Mouse (Mus musculus) embryonic facial prominence, embryonic 11.5 days (tissue): ENCODE results near the gene Hmx1. TPM values are rescaled to one million over a fixed set of nuclear protein-coding genes. Genes with fewer than 3 reads are reported as not detected.
A peak's percentile ranks its signal among the peaks of the same experiment; 100 is the strongest.

Experiments
- ATAC-seq: fragments of 200-750 bp; cut with Nextera tagmentation; replicated peaks from 2 replicates; pipeline ENCODE4 v1.8.0; 2017; ENCODE audit warnings: low read depth; ENCODE audit not compliant: insufficient number of reproducible peaks, low FRiP score, low TSS enrichment
- DNase-seq: peaks from one replicate; pipeline ENCODE4 v3.0.0-alpha.2; 2015; ENCODE audit warnings: low spot score
- H3K27ac ChIP-seq: fragments of 300-500 bp; sonication (generic); replicated peaks from 2 replicates; pipeline ENCODE4 v1.5.1; 2014; ENCODE audit warnings: mild to moderate bottlenecking, low read depth, low read length, control low read depth
- H3K27me3 ChIP-seq: fragments of 300-500 bp; sonication (generic); 2 replicates; pipeline ENCODE4 v1.6.1; 2014; ENCODE audit warnings: mild to moderate bottlenecking, low read length, moderate library complexity, mixed read lengths; ENCODE audit not compliant: control insufficient read depth, insufficient read depth
- H3K36me3 ChIP-seq: fragments of 300-500 bp; sonication (generic); replicated peaks from 2 replicates; pipeline ENCODE4 v1.6.1; 2014; ENCODE audit warnings: low read depth, mild to moderate bottlenecking, low read length, moderate library complexity, mixed read lengths; ENCODE audit not compliant: control insufficient read depth, insufficient read depth
- H3K4me1 ChIP-seq: fragments of 300-500 bp; sonication (generic); 2 replicates; pipeline ENCODE4 v1.6.1; 2014; ENCODE audit warnings: low read length, mixed read lengths; ENCODE audit not compliant: control insufficient read depth, insufficient read depth
- H3K4me2 ChIP-seq: fragments of 300-500 bp; sonication (generic); 2 replicates; pipeline ENCODE4 v1.6.1; 2014; ENCODE audit warnings: low read depth, mild to moderate bottlenecking, control low read depth, low read length, moderate library complexity
- H3K4me3 ChIP-seq: fragments of 300-500 bp; sonication (generic); 2 replicates; pipeline ENCODE4 v1.5.1; 2014; ENCODE audit warnings: low read depth, low read length, control low read depth
- H3K9ac ChIP-seq: fragments of 300-500 bp; sonication (generic); replicated peaks from 2 replicates; pipeline ENCODE4 v1.6.1; 2014; ENCODE audit warnings: mild to moderate bottlenecking, control low read depth, low read length
- H3K9me3 ChIP-seq: fragments of 300-500 bp; sonication (generic); replicated peaks from 2 replicates; pipeline ENCODE4 v1.6.1; 2016; ENCODE audit warnings: mild to moderate bottlenecking, low read length, inconsistent platforms, mixed read lengths; ENCODE audit not compliant: control insufficient read depth
- WGBS: fragments of 180-500 bp; shearing (Covaris S2); extraction: QIAGEN DNeasy Blood & Tissue Kit; methylation state at CpG from one replicate; pipeline ENCODE4 v1.1.7; 2014; 5-methylcytosine and 5-hydroxymethylcytosine counted together
- polyA plus RNA-seq: library from polyadenylated mRNA; unstranded; fragments of >200 nt; fragmentation: Nextera tagmentation; extraction: Ambion mirVana; gene quantifications from 2 replicates; pipeline ENCODE4 v1.2.1, GENCODE M21; 2014

Hmx1 gene
- polyA plus RNA-seq, 1 experiment from 2014 or later: 11.8 TPM

DNA sequence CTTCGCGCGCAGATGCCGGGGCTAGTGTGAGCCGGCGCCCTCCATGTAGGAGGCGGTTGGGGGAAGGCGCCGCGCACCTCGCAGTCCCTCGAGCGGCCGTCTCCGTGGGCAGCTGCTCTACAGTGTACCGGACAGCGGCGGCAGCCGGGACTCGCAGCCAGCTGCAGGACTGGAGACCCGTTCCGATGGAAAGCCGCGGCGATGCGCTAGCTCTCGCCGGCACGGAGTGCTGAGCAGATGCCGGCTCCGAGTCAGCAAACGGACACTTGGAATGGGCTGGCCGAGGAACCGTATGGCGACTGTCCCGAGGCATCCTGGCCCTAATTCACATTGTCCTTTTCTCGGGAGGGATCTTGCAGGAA is 3.4 kb downstream of the Hmx1 start:
- peak overlapping the region; percentile 36 for H3K4me3 ChIP-seq
- H3K9me3 ChIP-seq: no peaks in the 10 kb centered on the region
- H3K27ac ChIP-seq: no peak overlapping the region
- peaks cover 89% of the 10 kb centered on the region for H3K27me3 ChIP-seq
- H3K4me1 ChIP-seq: peaks cover 7% of the 10 kb centered on the region
- H3K9ac ChIP-seq: peak overlapping the region; percentile 29; the same call in 1 of the 2 replicates
- H3K36me3 ChIP-seq: no peaks in the 10 kb centered on the region
- H3K4me2 ChIP-seq: peak overlapping the region; percentile 48
- under 1% methylated on average over 37 of the region's 37 CpGs for WGBS
- ATAC-seq: no peak
- no peak for DNase-seq

DNA sequence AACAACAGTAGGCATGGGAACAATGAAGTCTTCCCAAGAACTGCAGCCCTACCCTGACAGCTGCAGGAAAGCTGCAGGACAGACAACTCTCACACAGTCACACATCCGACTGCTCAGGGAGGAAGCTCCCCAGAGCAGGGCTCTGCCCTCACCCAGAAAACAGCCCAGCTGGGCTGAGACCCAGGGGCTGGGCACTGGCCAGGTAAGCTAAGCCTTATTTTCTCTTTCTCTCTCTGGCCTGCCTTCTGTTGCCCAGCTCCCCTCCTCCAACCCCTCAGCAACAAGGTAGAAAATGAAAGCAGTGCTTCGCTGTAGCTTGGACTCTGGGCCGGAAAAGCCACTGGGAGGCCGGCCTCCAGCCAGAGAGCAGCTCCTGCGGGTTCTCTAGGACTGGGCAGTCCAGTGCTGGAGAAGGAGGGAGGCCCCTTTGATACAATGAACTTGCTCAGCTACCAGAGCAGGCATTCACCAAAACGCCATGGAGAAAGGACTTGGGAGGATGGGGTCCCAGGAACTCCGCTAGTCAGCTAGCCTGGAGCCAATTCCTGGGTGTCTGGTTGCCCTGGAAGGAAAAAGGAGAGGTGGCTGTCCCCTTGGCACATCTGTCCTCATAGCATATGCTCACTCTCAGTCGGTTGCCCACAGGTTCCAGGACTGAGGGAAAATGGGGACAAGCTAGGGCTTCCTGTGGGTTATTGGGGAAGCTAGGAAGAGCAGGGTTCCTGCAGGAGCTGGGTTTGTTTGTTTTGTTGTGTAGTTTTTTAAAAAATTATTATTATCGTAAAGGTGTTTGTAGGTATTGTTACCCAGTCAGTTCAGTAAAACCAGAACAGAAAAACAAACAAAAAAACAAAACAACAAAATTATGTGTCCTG is 6.9 kb downstream of the Hmx1 start:
- no peaks in the 10 kb centered on the region for H3K36me3 ChIP-seq
- WGBS: 3% methylated on average over 9 of the region's 9 CpGs
- DNase-seq (no peak), ATAC-seq (no peak)
- peaks cover 7% of the 10 kb centered on the region for H3K4me1 ChIP-seq
- H3K4me3 ChIP-seq: no peak overlapping the region
- H3K27ac ChIP-seq: no peak overlapping the region
- H3K9ac ChIP-seq: no peak overlapping the region
- H3K27me3 ChIP-seq: peaks cover 76% of the 10 kb centered on the region
- H3K4me2 ChIP-seq: no peak overlapping the region
- H3K9me3 ChIP-seq: no peaks in the 10 kb centered on the region

DNA sequence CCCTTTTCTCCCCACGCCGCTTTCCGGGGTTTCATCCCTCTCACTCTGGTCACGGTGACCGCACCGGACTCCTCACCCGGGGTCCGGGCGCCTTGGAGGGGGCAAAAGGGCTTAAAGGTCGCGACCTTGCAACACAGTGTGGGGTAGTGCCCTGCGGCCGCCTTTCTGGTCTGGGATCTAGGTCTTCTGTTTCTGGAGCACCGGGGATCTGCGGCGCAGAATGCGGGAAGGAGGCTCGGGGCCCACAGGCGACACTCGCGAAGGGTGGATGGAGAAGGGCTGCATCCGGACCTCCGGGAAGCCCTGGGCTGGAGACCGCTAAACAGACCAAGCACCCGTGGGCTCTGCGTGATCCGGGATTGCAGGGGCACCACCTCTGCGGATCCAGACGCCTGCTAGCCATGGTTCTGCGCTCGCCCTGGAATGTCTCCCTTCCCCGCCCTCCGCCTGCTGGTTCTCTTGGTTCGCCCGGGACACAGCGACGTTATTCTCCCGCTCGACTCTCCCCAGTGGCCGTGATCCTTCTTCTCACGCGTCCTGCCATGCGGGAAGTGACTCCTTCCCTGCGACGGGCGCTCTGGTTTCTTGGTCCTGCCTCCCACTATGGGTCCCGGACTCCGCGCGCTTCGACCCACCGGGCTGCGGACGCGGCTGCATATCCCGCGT is 8.2 kb downstream of the Hmx1 start:
- ATAC-seq: no peak
- WGBS: under 1% methylated on average over 55 of the region's 57 CpGs
- Histone ChIP-seq H3K27me3 (peaks cover 76% of the 10 kb centered on the region), H3K4me1 (peaks cover 5% of the 10 kb centered on the region), H3K4me2 (peak overlapping the region; percentile 16), H3K9me3 (no peaks in the 10 kb centered on the region), H3K9ac (peak overlapping the region; percentile 23; the same call in 1 of the 2 replicates), H3K4me3 (peak overlapping the region; percentile 13), H3K27ac (no peak overlapping the region), H3K36me3 (no peaks in the 10 kb centered on the region)
- DNase-seq: no peak

DNA sequence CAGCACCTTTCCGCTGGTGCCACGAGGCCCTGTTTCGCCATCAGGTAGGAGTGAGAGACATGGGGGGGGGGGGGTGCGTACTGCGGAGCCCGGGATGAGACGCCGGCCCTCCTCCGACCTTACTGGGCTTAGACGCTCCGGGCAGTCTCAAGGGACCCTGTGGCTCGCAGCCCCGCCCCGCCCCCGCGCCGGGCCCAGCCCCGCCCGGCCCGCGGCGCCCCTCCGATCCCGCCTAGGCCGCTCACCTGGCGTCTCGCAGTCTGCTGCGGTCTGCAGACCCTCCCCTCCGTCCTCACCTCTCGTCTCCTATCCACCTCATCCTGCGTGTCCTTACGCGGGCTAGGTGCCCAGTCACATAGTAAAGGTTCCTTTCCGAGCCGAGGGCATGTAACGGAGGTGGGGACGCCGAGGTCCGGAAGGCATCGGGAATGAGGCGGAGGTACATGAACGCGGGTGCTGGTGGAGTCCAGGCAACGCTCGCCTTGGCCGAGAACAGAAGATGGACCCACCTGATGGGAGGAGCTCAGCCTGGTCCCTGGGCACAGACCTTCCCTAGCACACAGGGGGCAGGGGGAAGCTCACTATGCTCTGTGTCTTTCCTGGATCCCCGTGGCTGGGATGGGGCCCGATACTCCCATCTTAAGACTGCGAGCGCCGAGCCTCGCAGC is 8.9 kb downstream of the Hmx1 start:
- Histone ChIP-seq H3K9ac (no peak overlapping the region), H3K9me3 (no peaks in the 10 kb centered on the region), H3K27me3 (peaks cover 78% of the 10 kb centered on the region), H3K4me1 (peaks cover 3% of the 10 kb centered on the region), H3K4me3 (peak overlapping the region; percentile 13), H3K4me2 (peak overlapping the region; percentile 35), H3K27ac (no peak overlapping the region), H3K36me3 (no peaks in the 10 kb centered on the region)
- peak; percentile 19 for DNase-seq
- 1% methylated on average over 49 of the region's 52 CpGs for WGBS
- no peak for ATAC-seq

DNA sequence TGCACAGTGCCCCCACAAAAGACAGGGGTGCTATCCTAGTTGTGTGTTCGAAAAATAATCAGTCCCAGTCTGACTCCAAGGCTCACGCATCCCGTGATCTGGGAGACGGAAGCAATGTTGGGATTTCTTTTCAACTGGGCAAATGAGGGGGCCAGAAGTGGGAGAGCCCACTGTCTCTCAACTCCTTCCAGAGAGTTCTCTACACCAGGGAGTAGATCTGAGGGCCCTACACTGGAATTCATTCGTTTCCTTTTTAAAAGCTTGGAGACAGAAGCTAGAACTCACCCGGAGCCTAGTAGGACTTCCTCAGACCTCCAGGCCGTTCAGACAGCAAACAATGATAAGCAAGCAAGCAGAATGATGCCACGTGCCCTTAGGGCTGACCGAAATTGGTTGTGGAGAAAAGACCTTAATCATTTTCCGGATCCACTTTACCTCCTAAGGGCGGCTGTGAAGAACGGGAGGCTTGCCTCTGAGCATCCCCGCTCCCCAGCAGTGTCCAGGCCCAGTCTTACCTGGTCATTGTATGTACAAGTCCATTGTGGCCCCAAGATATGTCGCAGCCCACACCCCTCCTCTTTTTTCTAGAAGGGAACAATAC is 9.5 kb downstream of the Hmx1 start:
- Histone ChIP-seq H3K27me3 (peaks cover 78% of the 10 kb centered on the region), H3K4me2 (no peak overlapping the region), H3K4me3 (no peak overlapping the region; the same call in 1 of the 2 replicates), H3K27ac (no peak overlapping the region), H3K9me3 (no peaks in the 10 kb centered on the region), H3K36me3 (no peaks in the 10 kb centered on the region), H3K9ac (no peak overlapping the region), H3K4me1 (peaks cover 3% of the 10 kb centered on the region)
- 2% methylated on average over 14 of the region's 14 CpGs for WGBS
- ATAC-seq: no peak
- DNase-seq: no peak

DNA sequence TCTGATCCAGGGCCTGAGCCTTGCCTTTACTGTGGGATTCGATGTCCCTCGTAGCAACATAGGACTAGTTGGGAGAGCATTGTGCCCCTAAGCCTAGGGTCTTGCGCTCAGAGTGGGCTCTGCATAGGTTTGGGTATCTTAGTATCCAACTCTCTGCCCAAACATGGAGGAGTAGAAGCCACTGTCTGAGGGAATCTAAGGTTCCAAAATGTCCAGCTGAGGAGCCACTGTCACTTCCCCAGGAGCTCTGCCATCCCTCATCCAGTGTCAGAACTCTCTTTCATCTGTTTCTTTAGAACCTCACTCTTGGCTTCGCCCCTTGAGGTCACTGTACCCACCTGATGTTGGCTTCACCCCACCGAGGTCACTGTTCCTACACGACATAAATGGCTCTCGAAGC is 10.2 kb downstream of the Hmx1 start:
- ATAC-seq: no peak
- no peak overlapping the region for H3K27ac ChIP-seq
- WGBS: 2% methylated on average over 7 of the region's 7 CpGs
- H3K9ac ChIP-seq: no peak overlapping the region
- H3K9me3 ChIP-seq: no peaks in the 10 kb centered on the region
- H3K27me3 ChIP-seq: peaks cover 78% of the 10 kb centered on the region
- DNase-seq: no peak
- H3K4me1 ChIP-seq: peaks cover 3% of the 10 kb centered on the region
- H3K4me3 ChIP-seq: no peak overlapping the region; the same call in 1 of the 2 replicates
- H3K4me2 ChIP-seq: no peak overlapping the region
- H3K36me3 ChIP-seq: no peaks in the 10 kb centered on the region

DNA sequence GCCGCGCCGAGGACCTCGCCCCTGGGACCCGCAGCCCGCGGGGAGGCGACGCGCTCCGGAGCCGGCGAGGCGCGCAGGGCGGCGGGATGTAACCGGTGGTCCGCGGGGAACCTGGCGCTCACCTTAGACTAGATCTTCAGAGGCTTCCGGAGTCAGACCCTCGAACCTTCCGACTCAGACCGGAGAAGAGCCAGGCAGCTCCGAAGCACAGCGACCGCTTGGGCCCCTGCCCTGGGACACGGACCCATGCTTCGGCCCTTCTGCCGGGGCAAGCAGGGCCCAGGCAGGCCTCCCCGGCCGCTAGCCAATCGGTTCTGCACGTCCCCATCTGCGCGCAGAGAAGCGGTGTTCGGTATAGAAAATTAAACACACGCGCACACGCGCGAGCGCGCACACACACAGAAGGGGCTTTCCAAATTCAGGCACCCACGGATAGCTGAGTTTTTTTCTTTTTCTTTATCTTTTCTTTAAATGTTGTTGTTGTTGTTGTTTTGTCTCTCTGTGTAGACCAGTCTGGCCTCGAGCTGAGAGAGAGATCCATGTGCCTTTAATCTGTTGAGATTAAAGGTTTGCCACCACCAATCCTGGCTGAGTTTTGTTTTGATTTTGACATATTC is 10.9 kb downstream of the Hmx1 start:
- DNase-seq (no peak), ATAC-seq (no peak)
- no peak overlapping the region for H3K9ac ChIP-seq
- under 1% methylated on average over 48 of the region's 48 CpGs for WGBS
- H3K27me3 ChIP-seq: peaks cover 73% of the 10 kb centered on the region
- H3K27ac ChIP-seq: no peak overlapping the region
- peaks cover 3% of the 10 kb centered on the region for H3K4me1 ChIP-seq
- H3K36me3 ChIP-seq: no peaks in the 10 kb centered on the region
- H3K9me3 ChIP-seq: no peaks in the 10 kb centered on the region
- peak overlapping the region; percentile 5; the same call in 1 of the 2 replicates for H3K4me2 ChIP-seq
- H3K4me3 ChIP-seq: no peak overlapping the region
